Mouse (Mus musculus) heart, postnatal 25 days (tissue): ENCODE data around the gene Apex1. TPM values are rescaled to one million over a fixed set of nuclear protein-coding genes. Genes with fewer than 3 reads are reported as not detected.
"Not testable (repeated sequence)": the region's sequence is repeated elsewhere in the genome, so short reads cannot be mapped to it uniquely, and the experiment has no call there.

Experiments used
- DNase-seq: peaks from one replicate; pipeline ENCODE4 v3.0.0; 2022; ENCODE audit warnings: low spot score
- intact Hi-C: fragments of 180-260 bp; cut with DNase I; formaldehyde crosslinking; loops from one replicate; pipeline ENCODE4 v1.15.1; 2025
- total RNA-seq, 2 experiments: library from RNA; stranded (reverse); gene quantifications; 2 replicates each; pipeline ENCODE4 v1.2.3; 2021

Apex1 gene
- total RNA-seq, 2 experiments from 2014 or later, result 22.6 to 23.2 TPM

DNA sequence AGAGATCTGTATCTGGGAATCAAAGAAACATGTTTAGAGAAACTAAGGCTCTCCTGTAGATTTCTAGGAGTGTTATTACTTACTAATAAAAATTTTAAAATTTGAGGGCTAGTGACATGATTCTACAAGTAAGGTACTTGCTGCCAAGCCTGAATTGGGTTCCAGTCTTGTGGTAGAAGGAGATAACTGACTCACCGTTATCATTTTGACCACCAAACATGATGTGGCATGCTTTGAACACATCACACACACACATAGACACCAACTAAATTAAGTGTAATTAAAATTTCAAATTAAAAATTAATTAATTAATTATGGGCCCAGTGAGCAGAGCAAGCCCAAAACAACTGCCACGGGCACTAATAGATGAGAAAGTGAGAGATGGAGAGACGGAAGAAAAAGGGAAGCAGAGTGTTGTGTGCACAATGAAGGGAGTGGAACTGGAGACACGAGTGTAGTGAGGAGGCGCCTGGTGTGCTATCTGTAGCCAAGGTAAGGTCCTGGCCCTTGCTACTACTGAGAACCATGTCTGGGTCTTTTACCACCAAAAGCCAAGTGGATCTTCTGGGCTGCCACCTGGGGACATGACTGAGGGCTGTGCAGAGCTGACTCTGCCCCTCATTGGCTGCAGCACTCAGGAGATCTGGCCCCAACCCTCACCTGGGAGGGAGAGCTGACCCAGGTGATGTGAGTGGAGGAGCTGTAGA lies 33.7 kb downstream of the Apex1 start:
- intact Hi-C loops, DNase-seq: not testable (repeated sequence)

DNA sequence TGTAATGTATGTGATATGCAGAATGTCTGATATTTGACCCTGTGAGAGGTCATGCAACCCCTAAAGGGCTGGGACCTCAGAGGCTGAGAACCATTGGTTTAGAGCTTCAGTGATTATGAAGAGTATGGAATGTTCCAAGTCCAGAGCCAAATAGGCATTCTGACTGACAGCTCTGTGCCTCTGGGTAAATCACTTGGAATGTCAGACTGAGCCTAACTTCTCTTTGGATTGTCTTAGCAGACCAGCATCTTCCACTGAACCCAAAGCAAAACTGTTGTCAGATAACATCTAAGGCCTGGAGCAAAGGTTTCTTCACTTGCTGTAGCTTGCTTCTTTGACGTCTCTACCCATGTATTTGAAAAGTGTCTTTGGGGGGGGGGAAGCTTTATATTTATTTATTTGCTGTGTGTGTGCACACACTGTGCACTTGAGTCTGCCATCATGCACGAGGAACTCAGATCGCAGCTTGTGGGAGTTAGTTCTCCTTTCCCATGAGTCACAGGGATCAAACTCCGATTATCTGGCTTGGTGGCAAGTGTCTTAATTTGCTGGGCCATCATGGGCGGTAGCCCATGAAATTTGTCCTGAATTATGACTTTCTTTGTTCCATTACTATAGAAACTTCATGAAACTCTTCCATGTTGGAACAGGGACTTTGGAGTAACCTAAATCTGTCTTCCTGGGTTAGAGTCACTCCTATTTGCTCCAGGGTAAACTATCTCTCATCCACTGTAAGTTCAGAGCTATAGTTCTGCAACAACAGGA lies 43.6 kb downstream of the Apex1 start:
- no peak for DNase-seq
- intact Hi-C loops, result no loop called here

DNA sequence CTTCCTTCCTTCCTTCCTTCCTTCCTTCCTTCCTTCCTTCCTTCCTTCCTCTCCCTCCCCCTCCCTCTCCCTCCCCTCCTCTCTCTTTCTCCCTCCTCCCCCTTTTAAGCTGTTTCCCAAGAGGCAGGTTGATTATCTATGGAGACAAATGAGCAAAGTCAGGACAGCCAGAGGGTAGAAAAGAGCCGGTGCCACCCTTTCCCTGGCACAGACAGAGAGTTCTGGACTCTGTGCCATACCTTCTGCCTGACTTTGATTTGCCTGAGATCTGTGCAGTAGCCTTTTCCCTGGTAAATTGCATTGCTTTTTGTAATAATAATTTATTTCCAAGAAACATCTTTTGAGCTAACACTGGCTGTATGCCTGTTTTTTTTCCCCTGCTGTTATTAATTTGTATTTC lies 44.3 kb downstream of the Apex1 start:
- intact Hi-C loops, result no loop called here
- DNase-seq, result no peak

DNA sequence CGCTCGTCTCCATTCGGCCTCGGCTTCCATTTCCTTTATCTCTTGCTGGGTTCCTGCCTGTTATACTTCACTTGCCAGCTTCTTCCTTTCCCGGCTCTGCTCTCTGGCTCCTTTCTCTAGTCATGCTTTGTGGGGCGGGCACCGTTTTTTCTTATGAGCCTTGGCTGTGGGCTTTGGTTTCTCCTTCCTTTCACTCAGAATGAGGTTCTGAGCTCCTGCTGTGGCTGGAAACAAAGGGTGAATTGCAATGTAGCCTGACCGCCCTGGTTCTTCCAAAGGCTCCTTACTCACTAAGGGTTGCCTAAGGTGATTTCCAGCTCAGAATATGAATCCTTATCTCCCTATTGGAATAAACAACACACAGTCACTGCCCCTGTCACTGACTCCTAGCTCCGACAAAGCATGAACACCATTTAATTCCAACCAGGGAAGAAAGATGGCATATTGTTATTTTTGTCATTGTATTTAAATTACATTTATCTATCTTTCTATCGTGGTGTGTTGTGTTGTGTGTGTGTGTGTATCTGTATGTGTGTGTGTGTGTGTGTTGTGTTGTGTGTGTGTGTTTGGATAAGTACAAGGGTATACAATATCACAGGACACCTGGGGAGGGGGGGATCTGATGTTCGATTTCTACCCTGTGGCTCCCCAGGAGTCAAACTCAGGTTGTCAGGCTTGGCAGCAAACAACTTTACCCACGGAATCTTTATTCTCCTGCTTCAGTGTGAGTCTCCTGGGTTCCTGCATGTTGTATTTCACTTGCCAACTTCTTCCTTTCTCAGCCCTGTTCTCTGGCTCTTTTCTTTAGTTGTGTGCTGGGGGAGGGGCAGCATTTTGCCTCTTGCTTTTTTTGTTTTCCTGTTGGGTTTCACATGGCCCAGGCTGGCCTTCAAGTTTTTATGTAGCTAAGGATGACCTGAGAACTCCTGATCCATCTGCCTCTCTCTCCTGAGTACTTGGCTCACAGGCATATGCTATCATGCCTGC lies 45.1 kb downstream of the Apex1 start:
- no peak for DNase-seq

DNA sequence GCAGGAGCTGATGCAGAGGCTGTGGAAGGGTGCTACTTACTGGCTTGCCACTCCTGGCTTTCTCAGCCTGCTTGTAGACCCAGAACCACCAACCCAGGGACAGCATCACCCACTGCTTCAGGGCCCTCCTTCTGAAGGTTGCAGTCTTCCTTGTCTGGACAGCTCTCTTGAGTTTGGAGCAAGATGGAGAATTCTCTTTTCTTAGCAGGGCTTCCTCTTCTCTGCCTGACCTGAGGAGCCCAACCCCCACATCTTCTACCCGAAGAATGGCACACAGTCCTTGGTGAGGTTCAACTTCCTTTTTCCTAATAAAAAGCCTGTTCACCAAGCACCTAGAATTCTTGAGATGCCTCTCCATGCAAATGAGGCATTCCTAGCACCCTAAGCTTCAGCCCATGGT lies 46.1 kb downstream of the Apex1 start:
- intact Hi-C loops, result loop anchor here (5.0 kb wide), 1 partner anchor 36 kb away; the partner anchor contains the start of gene Rnase10
- DNase-seq, result no peak

More for the DNA sequence above, 45.1 kb downstream of the Apex1 start:
- intact Hi-C loops, result loop anchor here (5.0 kb wide), 1 partner anchor 37 kb away; the partner anchor contains the start of gene Rnase10

DNA sequence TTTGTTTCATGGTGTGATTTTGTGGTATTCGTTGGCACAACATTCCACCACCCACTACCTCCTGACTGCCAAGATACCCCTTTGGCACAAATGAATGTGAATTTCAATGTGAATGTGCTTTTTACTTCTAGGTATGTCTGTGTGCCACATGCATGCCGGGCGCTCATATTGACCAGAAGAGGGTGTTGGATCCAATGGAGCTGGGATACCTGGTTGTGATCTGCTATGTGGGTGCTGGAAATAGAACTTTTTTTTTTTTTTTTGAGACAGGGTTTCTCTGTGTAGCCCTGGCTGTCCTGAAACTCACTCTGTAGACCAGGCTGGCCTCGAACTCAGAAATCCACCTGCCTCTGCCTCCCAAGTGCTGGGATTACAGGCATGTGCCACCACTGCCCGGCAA lies 48.3 kb downstream of the Apex1 start:
- intact Hi-C loops, result loop anchor here (5.0 kb wide), 1 partner anchor 34 kb away; the partner anchor contains the start of gene Rnase10
- not testable (repeated sequence) for DNase-seq

DNA sequence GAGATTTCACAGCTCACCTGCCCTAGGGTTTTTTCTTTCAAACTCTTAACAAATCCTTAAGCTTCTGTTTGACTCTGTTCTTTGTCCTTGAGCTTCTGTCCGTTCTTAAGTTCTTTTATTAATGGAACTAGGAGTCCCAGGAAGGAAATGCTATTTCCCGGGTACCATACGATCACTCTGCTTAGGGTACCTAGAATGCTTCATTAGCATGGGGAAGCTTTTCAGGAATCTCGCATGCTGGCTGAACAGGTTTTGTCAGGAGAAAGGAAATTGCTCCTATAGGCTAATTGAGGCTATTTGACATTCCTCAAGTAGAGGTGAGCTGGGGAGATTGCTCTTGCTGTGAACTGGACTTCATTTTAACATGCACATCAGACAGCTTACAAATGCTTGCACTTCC lies 48.9 kb downstream of the Apex1 start:
- intact Hi-C loops, result loop anchor here (5.0 kb wide), 1 partner anchor 34 kb away; the partner anchor contains the start of gene Rnase10
- DNase-seq, result no peak

DNA sequence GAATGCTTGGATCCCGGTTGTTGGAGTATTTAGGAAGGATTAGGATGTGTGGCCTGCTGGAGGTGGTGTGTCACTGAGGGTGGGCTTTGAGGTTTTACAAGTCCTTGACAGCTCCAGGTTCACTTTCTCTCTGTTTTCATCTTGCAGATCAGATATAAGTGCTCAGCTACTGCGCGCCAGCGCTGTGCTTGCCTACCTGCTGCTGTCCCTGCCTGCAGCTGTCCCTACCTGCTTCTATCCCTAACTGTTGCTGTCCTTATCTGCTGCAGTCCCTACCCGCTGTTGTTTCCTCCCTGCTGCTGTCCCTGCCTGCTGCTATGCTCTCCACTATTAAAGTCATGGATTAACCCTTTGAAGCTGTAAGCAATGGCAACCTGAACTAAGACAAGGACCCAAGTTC lies 50.2 kb downstream of the Apex1 start:
- no peak for DNase-seq
- intact Hi-C loops, result loop anchor here (5.0 kb wide), 2 partner anchors 43 to 52 kb away; partner anchors contain the start of genes Pip4p1 and Pnp

DNA sequence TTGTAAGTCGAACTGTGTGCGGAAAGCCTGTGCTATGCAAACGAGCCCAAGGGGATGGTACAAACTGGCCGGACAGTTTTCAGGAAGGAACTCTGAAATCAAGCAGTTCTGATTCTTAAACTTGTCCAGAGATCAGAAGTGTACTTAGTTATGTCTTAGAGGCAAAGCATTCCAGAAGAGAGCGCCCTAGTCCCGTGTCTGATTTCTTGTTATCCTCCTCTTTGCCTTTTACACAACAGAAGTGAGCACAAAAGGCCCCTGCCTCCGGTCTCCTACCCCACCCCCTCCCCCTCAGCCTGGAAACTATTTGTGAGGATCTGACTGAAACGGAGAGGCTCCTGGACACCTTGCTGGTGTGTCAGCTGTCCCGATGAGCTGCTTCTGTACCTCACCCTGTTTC lies 51.9 kb downstream of the Apex1 start:
- intact Hi-C loops, result loop anchor here (1.0 to 5.0 kb wide), 3 partner anchors 44 to 87 kb away; partner anchors contain the start of genes Pip4p1 and Pnp
- DNase-seq, result no peak

Other genes starting within 250 kb of the Apex1 start
- not detected for gene Olfr747, start 231.8 kb upstream of the Apex1 start, total RNA-seq
- not detected for gene Olfr748, start 217.6 kb upstream of the Apex1 start, total RNA-seq
- not detected for gene Olfr749, start 179.9 kb upstream of the Apex1 start, total RNA-seq
- gene Ttc5, start 139.4 kb upstream of the Apex1 start, total RNA-seq, result 10 to 100 TPM; 16.2 to 17.0 TPM
- gene Ccnb1ip1, start 117.2 kb upstream of the Apex1 start, total RNA-seq, result under 1 TPM in 1 of 2 experiments, not detected in 1; 0.39 TPM
- 10 to 100 TPM; 13.4 to 16.0 TPM for gene Parp2, start 117.1 kb upstream of the Apex1 start, total RNA-seq
- gene Tep1, start 54.4 kb upstream of the Apex1 start, total RNA-seq, result 10 to 100 TPM in 1 of 2 experiments, 1 to 10 TPM in 1; 9.3 to 10.2 TPM
- gene Klhl33, start 27.5 kb upstream of the Apex1 start, total RNA-seq, result 10 to 100 TPM; 21.5 to 32.5 TPM
- 10 to 100 TPM; 66.1 to 70.3 TPM for gene Osgep, start 75 bp upstream of the Apex1 start, total RNA-seq
- 10 to 100 TPM; 21.1 to 23.6 TPM for gene Pip4p1, start 5.9 kb downstream of the Apex1 start, total RNA-seq
- 10 to 100 TPM; 12.2 to 13.5 TPM for gene Pnp, start 6.1 kb downstream of the Apex1 start, total RNA-seq
- gene Gm49342, start 19.5 kb downstream of the Apex1 start, total RNA-seq, result 10 to 100 TPM; 12.6 TPM
- under 1 TPM; 0.61 to 0.75 TPM for gene Pnp2, start 31.0 kb downstream of the Apex1 start, total RNA-seq
- under 1 TPM in 1 of 2 experiments, not detected in 1; 0.39 TPM for gene Rnase10, start 82.8 kb downstream of the Apex1 start, total RNA-seq
- gene Rnase9, start 116.9 kb downstream of the Apex1 start, total RNA-seq, result not detected
- gene Rnase11, start 125.2 kb downstream of the Apex1 start, total RNA-seq, result not detected
- gene Rnase12, start 132.7 kb downstream of the Apex1 start, total RNA-seq, result not detected
- not detected for gene Olfr750, start 149.5 kb downstream of the Apex1 start, total RNA-seq
- 10 to 100 TPM; 50.0 to 53.8 TPM for gene Rnase4, start 166.1 kb downstream of the Apex1 start, total RNA-seq
- gene Ang, start 166.2 kb downstream of the Apex1 start, total RNA-seq, result 1 to 10 TPM; 6.2 to 7.7 TPM
- not detected for gene Eddm3b, start 189.5 kb downstream of the Apex1 start, total RNA-seq
- gene Rnase6, start 198.9 kb downstream of the Apex1 start, total RNA-seq, result under 1 TPM in 1 of 2 experiments, not detected in 1; 0.73 TPM
- gene Rnase1, start 221.8 kb downstream of the Apex1 start, total RNA-seq, result under 1 TPM; 0.52 to 0.53 TPM
- gene Rnase2b, start 237.3 kb downstream of the Apex1 start, total RNA-seq, result not detected